Mouse (Mus musculus) small intestine, adult 2 months (tissue): ENCODE measurements around the gene Chst13. TPM values are rescaled to one million over a fixed set of nuclear protein-coding genes. Genes with fewer than 3 reads are reported as not detected.

ENCODE experiments used
- H3K27ac ChIP-seq: fragments of 200-500 bp; 2 replicates; pipeline ENCODE4 v1.5.1; 2012; ENCODE audit warnings: low read depth, low read length, control low read depth, inconsistent platforms; ENCODE audit not compliant: insufficient read depth
- H3K27me3 ChIP-seq: fragments of 200-500 bp; 2 replicates; pipeline ENCODE4 v1.6.1; 2012; ENCODE audit warnings: mild to moderate bottlenecking, moderate library complexity, low read length, inconsistent platforms; ENCODE audit not compliant: control insufficient read depth, insufficient read depth
- H3K36me3 ChIP-seq: fragments of 200-500 bp; 2 replicates; pipeline ENCODE4 v1.6.1; 2012; ENCODE audit warnings: mild to moderate bottlenecking, low read length, control low read depth, inconsistent platforms; ENCODE audit not compliant: control insufficient read depth, insufficient read depth
- H3K4me1 ChIP-seq: fragments of 200-500 bp; 2 replicates; pipeline ENCODE4 v1.6.1; 2012; ENCODE audit warnings: low read length, inconsistent platforms, mixed read lengths; ENCODE audit not compliant: control insufficient read depth, insufficient read depth, insufficient read length
- H3K4me3 ChIP-seq: fragments of 200-500 bp; 2 replicates; pipeline ENCODE4 v1.5.1; 2012; ENCODE audit warnings: low read depth, mild to moderate bottlenecking, control low read depth, inconsistent platforms, low read length, moderate library complexity
- CTCF ChIP-seq: fragments of 200-500 bp; IDR thresholded peaks from 2 replicates; pipeline ENCODE4 v1.5.1; 2012; ENCODE audit warnings: low read depth, mild to moderate bottlenecking, control low read depth, inconsistent platforms, low read length, moderate library complexity, mixed read lengths; ENCODE audit not compliant: insufficient replicate concordance, insufficient read length; ENCODE audit errors: extremely low read depth
- POLR2A ChIP-seq: fragments of 200-500 bp; IDR thresholded peaks from 2 replicates; pipeline ENCODE4 v1.6.1; 2012; ENCODE audit warnings: low read depth, mild to moderate bottlenecking, control low read depth, inconsistent platforms, low read length, moderate library complexity
- WGBS: fragments of 180-500 bp; shearing (Covaris S2); methylation state at CpG from one replicate; pipeline ENCODE4 v1.1.7; 2018; 5-methylcytosine and 5-hydroxymethylcytosine counted together
- polyA plus RNA-seq: library from polyadenylated mRNA; depleted of rRNA; stranded (reverse); fragments of >200 nt; gene quantifications from 2 replicates; pipeline ENCODE4 v1.2.3, GENCODE M21; 2012

Chst13 gene
- polyA plus RNA-seq, 1 experiment = 0.09 TPM

DNA sequence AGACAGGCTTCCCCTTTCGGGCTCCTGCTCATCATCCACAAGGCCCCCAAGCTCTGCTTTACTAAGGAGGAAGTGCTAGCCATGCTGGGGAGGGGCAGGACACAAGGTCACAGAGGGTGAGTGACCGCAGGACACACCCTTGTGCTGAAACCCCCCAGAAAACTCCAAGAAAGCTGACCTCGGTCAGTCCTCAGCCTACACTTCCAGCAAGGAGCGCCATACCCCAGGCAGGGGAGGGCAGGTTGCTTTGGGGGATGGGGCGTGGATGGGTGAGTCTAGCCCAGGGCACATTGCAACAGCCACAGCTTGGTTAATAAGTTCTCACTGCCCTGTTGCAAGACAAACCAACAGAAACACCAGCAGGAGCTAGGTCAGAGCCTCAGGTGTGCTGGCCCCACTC lies 4.6 kb downstream of the Chst13 start:
- Histone ChIP-seq H3K4me3 (no peak overlapping the region), H3K27ac (no peak overlapping the region), H3K27me3 (no peaks in the 10 kb centered on the region), H3K4me1 (peaks cover 3% of the 10 kb centered on the region), H3K36me3 (no peaks in the 10 kb centered on the region)
- WGBS = 59% methylated on average over 5 of the region's 5 CpGs
- no peak for TF ChIP-seq CTCF
- no peak for TF ChIP-seq POLR2A

DNA sequence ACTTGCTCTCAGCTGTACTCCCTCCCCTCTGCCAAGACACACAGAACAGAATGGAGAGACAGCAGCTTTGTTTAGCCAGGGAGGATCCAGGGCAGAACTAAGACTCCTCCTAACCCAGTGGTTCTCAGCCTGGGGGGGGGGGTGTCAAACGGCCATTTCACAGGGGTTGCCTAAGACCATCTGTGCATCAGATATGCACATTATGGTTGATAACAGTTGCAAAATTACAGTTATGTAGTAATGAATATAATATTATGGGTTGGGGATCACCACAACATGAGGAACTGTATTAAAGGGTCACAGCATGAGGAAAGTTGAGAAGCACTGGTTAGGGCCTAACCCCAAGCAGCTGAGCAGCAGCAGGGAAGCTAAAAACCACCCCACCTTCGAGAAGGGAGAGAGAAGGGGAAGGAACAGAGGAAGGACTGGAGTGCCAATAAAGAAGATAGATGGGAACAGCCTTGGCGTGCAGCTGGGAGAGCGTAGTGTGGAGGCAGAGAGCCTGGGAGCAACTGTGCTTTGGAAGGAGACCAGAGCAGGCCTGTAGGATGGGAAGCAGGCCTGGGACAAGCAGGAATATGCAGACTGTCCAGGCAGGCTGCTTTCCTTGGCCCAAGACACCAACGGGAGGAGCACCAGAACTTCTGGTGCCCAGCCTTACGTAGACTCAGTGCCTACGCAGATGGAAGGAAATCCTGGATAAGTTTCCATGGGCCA lies 5.4 kb downstream of the Chst13 start:
- H3K4me3 ChIP-seq = no peak overlapping the region
- no peaks in the 10 kb centered on the region; the same call in 1 of the 2 replicates for H3K4me1 ChIP-seq
- no peak for TF ChIP-seq POLR2A
- TF ChIP-seq CTCF = no peak
- 63% methylated on average over 7 of the region's 7 CpGs for WGBS
- H3K27me3 ChIP-seq = no peaks in the 10 kb centered on the region
- H3K36me3 ChIP-seq = no peaks in the 10 kb centered on the region
- H3K27ac ChIP-seq = no peak overlapping the region

DNA sequence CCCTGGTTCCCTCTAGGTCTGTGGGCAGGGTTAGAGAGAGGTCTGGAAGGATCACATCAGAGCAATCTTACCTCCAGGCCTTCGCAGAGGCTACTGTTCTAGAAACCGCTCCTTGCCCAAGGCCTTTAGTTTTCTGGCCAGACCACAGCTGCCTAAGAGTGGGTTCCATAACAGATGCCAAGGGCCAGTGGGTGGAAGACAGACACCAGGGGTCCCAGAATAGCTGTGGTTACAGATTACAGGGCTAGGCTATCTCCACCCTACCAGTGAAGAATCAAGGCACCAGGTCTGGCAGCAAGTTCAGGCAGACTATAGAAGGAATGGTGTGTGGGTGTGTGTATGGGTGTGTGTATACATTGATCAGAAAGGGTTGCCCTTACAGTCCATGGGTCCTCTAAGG lies 6.0 kb downstream of the Chst13 start:
- Histone ChIP-seq H3K27ac (no peak overlapping the region), H3K36me3 (no peaks in the 10 kb centered on the region), H3K4me3 (no peak overlapping the region), H3K4me1 (no peaks in the 10 kb centered on the region; the same call in 1 of the 2 replicates), H3K27me3 (no peaks in the 10 kb centered on the region)
- TF ChIP-seq POLR2A (no peak), CTCF (no peak)
- WGBS = 96% methylated on average over 2 of the region's 2 CpGs

DNA sequence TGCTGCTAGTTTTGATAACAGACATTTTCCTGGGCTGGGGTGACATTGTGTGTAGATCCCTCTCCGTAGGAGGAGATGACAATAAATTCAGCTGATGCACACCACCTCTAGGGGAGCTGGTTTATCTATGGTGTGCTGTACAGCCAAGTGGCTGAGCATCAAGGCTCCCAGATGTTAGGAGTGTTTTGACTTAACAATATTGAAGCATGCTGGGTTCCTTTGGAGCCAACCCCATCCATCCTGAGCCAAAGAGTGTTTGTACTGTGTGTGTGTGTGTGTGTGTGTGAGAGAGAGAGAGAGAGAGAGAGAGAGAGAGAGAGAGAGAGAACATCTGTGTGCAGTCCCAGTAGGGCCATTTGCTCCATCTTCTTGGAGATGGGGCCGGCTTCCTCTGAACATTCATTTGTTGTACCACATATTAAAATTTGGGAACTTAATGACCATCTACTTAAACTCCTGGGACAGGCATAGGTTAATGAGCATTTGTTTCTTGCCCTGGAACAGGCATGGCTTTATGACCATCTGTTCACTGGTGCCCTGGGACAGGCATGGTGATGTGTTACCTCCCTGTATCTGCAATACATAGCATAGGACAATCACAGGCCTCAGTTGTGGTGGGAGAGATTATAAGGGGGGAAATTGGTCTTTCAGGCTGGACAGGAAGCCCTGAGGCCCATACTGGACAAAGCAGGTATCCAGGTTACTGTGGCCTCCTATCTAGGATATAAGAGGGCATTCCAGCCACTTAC lies 7.3 kb downstream of the Chst13 start:
- Histone ChIP-seq H3K4me1 (no peaks in the 10 kb centered on the region; the same call in 1 of the 2 replicates), H3K27ac (no peak overlapping the region), H3K4me3 (no peak overlapping the region), H3K27me3 (no peaks in the 10 kb centered on the region), H3K36me3 (no peaks in the 10 kb centered on the region)
- TF ChIP-seq POLR2A = no peak
- TF ChIP-seq CTCF = no peak
- 68% methylated on average over 2 of the region's 2 CpGs for WGBS

DNA sequence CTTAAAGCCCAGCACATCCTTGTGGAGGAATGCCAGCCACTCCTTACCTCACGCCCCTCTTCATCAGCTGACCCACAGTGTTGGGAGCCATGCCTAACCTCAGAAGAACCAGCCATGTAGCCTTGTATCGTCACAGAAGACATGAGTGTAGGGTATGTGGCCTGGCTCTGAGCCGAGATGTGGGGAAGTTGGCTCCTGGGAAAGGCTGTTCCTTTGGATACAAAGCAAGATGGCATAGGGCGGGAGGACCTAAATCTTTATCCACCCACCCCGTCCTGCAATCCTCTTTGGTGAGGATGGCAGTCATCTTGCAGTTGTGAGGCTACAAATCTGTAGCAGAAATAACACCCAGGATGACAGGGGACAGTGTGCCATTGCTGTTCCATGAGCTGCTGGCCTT lies 9.0 kb downstream of the Chst13 start:
- no peaks in the 10 kb centered on the region for H3K27me3 ChIP-seq
- no peak for TF ChIP-seq CTCF
- TF ChIP-seq POLR2A = no peak
- no peaks in the 10 kb centered on the region for H3K36me3 ChIP-seq
- WGBS = 77% methylated on average over 5 of the region's 5 CpGs
- no peak overlapping the region for H3K4me3 ChIP-seq
- no peaks in the 10 kb centered on the region for H3K4me1 ChIP-seq
- no peak overlapping the region for H3K27ac ChIP-seq

DNA sequence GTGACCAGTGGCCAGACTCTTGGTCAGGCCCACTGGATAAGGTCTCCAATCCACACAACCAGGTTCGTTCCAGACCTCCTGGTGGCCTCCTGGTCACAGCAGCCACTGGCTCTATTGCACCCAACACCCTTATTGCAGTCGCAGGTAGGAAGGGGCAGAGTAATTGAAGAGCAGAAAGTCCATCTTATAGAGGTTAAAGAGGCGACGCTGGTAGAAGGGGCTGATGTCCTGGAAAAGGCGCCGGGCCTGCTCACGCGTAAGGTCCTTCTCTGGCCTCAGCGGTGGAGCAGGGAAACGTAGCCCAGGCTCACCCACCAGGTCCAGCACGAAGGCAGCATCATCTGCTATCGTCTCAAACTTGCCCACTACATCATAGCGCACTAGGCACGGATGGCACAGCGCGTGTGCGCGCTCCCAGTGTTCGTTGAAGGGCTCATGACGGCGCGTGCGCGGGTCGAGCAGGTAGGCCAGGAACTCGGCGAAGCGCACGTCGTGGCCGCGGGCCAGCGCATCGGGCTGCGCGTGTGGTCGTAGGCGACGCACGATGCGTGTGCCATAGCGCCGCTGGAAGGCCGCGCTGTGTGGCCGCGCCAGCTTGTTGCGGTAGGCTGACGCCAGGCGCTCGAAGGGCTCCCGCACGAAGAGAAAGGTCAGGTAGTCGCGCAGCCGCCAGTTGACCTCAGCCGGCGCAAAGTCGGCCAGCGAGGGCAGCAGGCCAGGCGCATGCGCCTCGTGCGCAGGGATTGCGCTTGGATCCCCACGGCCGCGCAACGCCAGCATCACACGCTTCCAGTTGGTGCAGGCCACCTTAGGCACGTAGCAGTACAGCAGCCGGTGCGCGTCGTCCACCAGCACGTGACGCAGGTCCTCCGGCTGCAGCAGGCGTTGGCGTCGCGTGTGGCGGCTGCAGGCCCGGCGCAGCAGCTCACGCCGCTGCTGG lies 15.9 kb downstream of the Chst13 start:
- no peaks in the 10 kb centered on the region for H3K27me3 ChIP-seq
- H3K4me3 ChIP-seq = no peak overlapping the region
- no peak overlapping the region for H3K27ac ChIP-seq
- H3K36me3 ChIP-seq = no peaks in the 10 kb centered on the region
- 83% methylated on average over 87 of the region's 87 CpGs for WGBS
- TF ChIP-seq POLR2A (no peak), CTCF (no peak)
- H3K4me1 ChIP-seq = no peaks in the 10 kb centered on the region
